Mouse (Mus musculus) ES-E14 (cell line): ENCODE results near the gene Ctnnbl1. TPM values are rescaled to one million over a fixed set of nuclear protein-coding genes. Genes with fewer than 3 reads are reported as not detected.
A peak's percentile ranks its signal among the peaks of the same experiment; 100 is the strongest.

ENCODE experiments used
- DNase-seq: peaks from one replicate; pipeline ENCODE4 v3.0.0-alpha.2; 2013; ENCODE audit warnings: low read depth, low spot score
- H3K27ac ChIP-seq: 2 replicates; pipeline ENCODE4 v1.5.1; 2012; ENCODE audit warnings: low read depth, mild to moderate bottlenecking, low read length, moderate library complexity, mixed read lengths; ENCODE audit not compliant: poor library complexity, insufficient read depth, severe bottlenecking
- H3K36me3 ChIP-seq: 2 replicates; pipeline ENCODE4 v1.6.1; 2012; ENCODE audit warnings: mild to moderate bottlenecking, low read length, moderate library complexity, mixed read lengths; ENCODE audit not compliant: control insufficient read depth, poor library complexity, insufficient read depth, severe bottlenecking
- H3K4me1 ChIP-seq, 2 experiments: fragments of 150-350 bp in 1 of 2; sonication (generic) in 1 of 2; 2 replicates each; pipeline ENCODE4 v1.6.1; 2012; ENCODE audit warnings: low read length in 2 of 2, mild to moderate bottlenecking in 1 of 2, mixed read lengths in 1 of 2; ENCODE audit not compliant: control insufficient read depth in 2 of 2, insufficient read depth in 2 of 2, poor library complexity in 1 of 2
- H3K4me3 ChIP-seq, 2 experiments: fragments of 150-350 bp in 1 of 2; sonication (generic) in 1 of 2; 2 replicates each; pipeline ENCODE4 v1.5.1; 2012; ENCODE audit warnings: low read length in 2 of 2, low read depth in 1 of 2, mild to moderate bottlenecking in 1 of 2, mixed read lengths in 1 of 2; ENCODE audit not compliant: insufficient read depth in 1 of 2, poor library complexity in 1 of 2, severe bottlenecking in 1 of 2
- H3K9ac ChIP-seq: 2 replicates; pipeline ENCODE4 v1.6.1; 2012; ENCODE audit warnings: low read depth, mild to moderate bottlenecking, low read length, mixed read lengths; ENCODE audit not compliant: poor library complexity, insufficient read depth, severe bottlenecking
- H3K9me3 ChIP-seq: fragments of 150-350 bp; sonication (generic); 2 replicates; pipeline ENCODE4 v1.6.1; 2012; ENCODE audit warnings: low read depth, mild to moderate bottlenecking, low read length; ENCODE audit not compliant: control insufficient read depth, insufficient read depth
- CHD2 ChIP-seq: IDR thresholded peaks from 2 replicates; pipeline ENCODE4 v1.6.1; 2014; ENCODE audit warnings: mild to moderate bottlenecking, low read depth, low read length, inconsistent platforms
- HCFC1 ChIP-seq: IDR thresholded peaks from 2 replicates; pipeline ENCODE4 v1.6.1; 2012; ENCODE audit warnings: low read length, inconsistent platforms, borderline replicate concordance; ENCODE audit not compliant: insufficient read depth
- MAFK ChIP-seq: IDR thresholded peaks from 2 replicates; pipeline ENCODE4 v1.6.1; 2014; ENCODE audit warnings: mild to moderate bottlenecking, low read depth, low read length, inconsistent platforms; ENCODE audit not compliant: insufficient read depth
- ZC3H11A ChIP-seq: IDR thresholded peaks from 2 replicates; pipeline ENCODE4 v1.6.1; 2012; ENCODE audit warnings: low read depth, mild to moderate bottlenecking, inconsistent platforms, low read length, borderline replicate concordance
- ZNF384 ChIP-seq: IDR thresholded peaks from 2 replicates; pipeline ENCODE4 v1.6.1; 2012; ENCODE audit warnings: low read depth, low read length, inconsistent platforms
- in situ Hi-C, 2 experiments: fragments of 600-800 bp; cut with MboI; formaldehyde crosslinking; loops; one replicate each; pipeline ENCODE4 v1.15.1; 2025; ENCODE audit warnings: low sequenced_read_pairs in 2 of 2, inconsistent platforms in 1 of 2; ENCODE audit not compliant: unreplicated experiment in 2 of 2
- total RNA-seq: library from RNA; depleted of rRNA; stranded (reverse); fragments of 300-350 nt; gene quantifications from 2 replicates; pipeline ENCODE4 v1.2.3, GENCODE M21; 2012

The Ctnnbl1 gene
- total RNA-seq, 1 experiment: 63.9 TPM

DNA sequence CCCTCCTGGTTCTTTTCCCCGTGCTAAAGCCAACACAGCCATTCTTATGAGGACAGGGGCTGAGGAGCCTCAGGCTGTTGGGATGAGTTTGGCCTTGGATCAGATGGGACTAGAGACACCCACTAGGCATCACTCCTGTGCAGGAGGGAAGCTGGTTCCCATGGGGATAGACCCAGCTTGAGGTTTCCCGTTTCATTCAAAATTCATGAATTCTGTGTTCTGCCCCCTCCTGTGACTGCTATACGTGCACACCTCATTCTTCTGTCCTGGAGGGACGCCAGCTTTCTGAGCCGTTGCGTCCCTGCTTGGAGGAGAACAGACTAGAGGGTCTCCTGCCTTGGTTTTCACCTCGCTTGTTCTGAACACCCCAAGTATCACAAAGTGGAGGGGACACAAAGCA is 189.3 kb downstream of the Ctnnbl1 start:
- DNase-seq: no peak
- in situ Hi-C loops: no loop called here
- Histone ChIP-seq H3K4me3 (no peak overlapping the region), H3K4me1 (peaks cover 1 to 38% of the 10 kb centered on the region in 2 experiments; a peak in 3 of 4 replicates), H3K9me3 (no peaks in the 10 kb centered on the region), H3K27ac (no peak overlapping the region), H3K9ac (no peak overlapping the region), H3K36me3 (no peaks in the 10 kb centered on the region)
- TF ChIP-seq CHD2 (no peak), MAFK (no peak), ZC3H11A (no peak), HCFC1 (no peak), ZNF384 (no peak)

DNA sequence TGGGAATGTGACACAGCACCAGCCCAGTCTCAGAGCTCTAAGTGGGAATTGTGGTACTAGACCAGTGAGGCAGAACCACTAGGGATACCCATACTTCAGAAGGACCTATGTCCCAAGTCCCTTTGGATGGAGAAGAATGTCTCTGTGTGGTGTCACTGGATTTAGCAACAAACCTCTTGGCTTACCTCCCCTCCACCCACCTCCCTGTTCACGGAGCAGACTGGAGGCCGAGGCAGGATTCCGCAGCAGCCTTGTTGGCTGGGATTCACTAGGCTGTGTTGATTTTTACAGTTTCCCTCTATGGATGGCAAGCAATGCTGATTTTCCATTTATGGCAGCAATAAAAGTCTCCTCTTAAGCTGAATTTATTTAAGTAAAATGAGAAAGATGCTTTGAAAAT is 189.7 kb downstream of the Ctnnbl1 start:
- DNase-seq: no peak

DNA sequence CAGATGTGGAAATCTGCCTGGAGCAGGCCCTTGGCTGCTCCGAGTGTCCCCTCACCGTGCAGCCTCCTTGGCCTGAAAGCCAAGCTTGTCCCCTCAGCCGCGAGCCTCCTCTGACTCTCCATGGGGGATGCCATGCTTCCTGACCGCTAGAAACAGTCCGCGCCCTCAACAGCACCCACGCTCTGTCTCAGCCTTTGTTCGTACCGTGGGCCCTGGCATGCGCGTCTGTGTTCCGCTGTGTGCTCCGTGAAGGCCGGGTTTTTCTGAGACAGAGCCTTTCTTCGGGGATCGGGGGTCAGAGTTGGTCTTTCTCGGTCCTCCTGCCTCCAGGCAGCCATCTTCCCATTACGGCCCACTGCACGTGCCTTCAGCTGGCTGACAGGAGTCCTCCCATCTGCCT is 190.2 kb downstream of the Ctnnbl1 start:
- no peak for DNase-seq
- no peaks in the 10 kb centered on the region for H3K9me3 ChIP-seq
- in situ Hi-C loops: no loop called here
- H3K4me3 ChIP-seq: peak overlapping the region; percentile 38 to 53
- no peak overlapping the region for H3K27ac ChIP-seq
- H3K36me3 ChIP-seq: no peaks in the 10 kb centered on the region
- peak overlapping the region; percentile 33; the same call in 1 of the 2 replicates for H3K9ac ChIP-seq
- TF ChIP-seq CHD2 (no peak), ZNF384 (no peak), HCFC1 (no peak), ZC3H11A (no peak), MAFK (no peak)
- H3K4me1 ChIP-seq: peaks cover 1 to 36% of the 10 kb centered on the region in 2 experiments; a peak in 3 of 4 replicates

More for the DNA sequence above, 189.7 kb downstream of the Ctnnbl1 start:
- Histone ChIP-seq H3K27ac (no peak overlapping the region), H3K4me1 (peaks cover 1 to 36% of the 10 kb centered on the region in 2 experiments; a peak in 3 of 4 replicates), H3K4me3 (no peak overlapping the region), H3K9ac (no peak overlapping the region), H3K36me3 (no peaks in the 10 kb centered on the region), H3K9me3 (no peaks in the 10 kb centered on the region)
- in situ Hi-C loops: no loop called here
- TF ChIP-seq CHD2: no peak
- no peak for TF ChIP-seq ZNF384
- no peak for TF ChIP-seq ZC3H11A

DNA sequence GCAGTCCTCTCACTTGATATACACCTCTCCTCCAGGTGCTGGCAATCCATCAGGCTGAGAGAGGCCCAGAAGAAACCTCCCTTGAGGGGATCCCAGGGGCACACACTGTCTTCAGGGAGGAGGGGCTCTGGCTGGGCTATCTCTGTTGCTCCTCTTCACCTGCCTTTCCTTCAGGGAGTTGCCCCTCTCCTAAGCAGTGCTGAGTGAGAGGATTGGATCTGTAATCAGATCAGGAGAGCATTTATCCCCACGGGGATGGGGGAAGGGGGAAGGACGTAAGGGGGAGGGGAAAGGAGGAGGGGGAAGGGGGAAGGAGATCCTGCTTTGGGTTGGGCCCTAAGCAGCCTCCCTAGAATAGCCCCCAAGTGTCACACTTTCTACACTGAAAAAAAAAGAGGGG is 190.6 kb downstream of the Ctnnbl1 start:
- no peaks in the 10 kb centered on the region for H3K9me3 ChIP-seq
- no peak overlapping the region for H3K27ac ChIP-seq
- peaks cover 1 to 34% of the 10 kb centered on the region in 2 experiments; a peak in 3 of 4 replicates for H3K4me1 ChIP-seq
- peak overlapping the region; percentile 33; the same call in 1 of the 2 replicates for H3K9ac ChIP-seq
- no peak for DNase-seq
- no peaks in the 10 kb centered on the region for H3K36me3 ChIP-seq
- TF ChIP-seq MAFK (no peak), ZNF384 (no peak), CHD2 (no peak), HCFC1 (no peak), ZC3H11A (no peak)
- H3K4me3 ChIP-seq: peak overlapping the region; percentile 38 to 53
- in situ Hi-C loops: no loop called here

DNA sequence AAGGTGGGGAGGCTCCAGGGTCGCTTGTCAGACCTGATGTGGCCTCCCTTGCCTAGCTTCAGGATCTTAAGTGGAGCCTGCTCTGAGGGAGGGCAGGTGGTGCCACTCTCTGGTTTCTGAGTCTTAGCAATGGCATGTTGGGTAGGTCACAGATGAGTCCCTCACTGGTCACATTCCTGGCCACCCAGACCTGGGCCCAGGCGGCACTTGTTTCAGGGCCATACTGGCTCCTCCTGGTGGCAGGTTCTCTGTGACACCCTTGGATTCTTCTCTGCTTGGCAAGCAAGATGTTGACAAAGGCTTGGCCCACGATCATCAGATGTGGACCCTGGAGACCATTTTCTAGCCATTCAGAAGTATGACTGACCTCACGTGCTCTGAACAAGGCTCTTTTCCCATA is 195.5 kb downstream of the Ctnnbl1 start:
- Histone ChIP-seq H3K36me3 (no peaks in the 10 kb centered on the region), H3K9ac (no peak overlapping the region), H3K27ac (no peak overlapping the region), H3K4me3 (no peak overlapping the region), H3K9me3 (no peaks in the 10 kb centered on the region), H3K4me1 (peaks cover 1 to 19% of the 10 kb centered on the region in 2 experiments; a peak in 3 of 4 replicates)
- TF ChIP-seq ZNF384 (no peak), MAFK (no peak), CHD2 (no peak), HCFC1 (no peak), ZC3H11A (no peak)
- in situ Hi-C loops: no loop called here
- no peak for DNase-seq
